Mouse (Mus musculus): ENCODE measurements at regions not wholly inside any gene's neighbourhood (a gene's known extent, or its start where the extent isn't known, plus 50 kb on each side); places are given as distances from the start of the nearest gene placed in this dataset.

- no peak overlapping the region for H3K27ac ChIP-seq (ENCODE audit: low read depth)
- no peaks in the 10 kb centered on the region for H3K4me1 ChIP-seq (replicated peaks; ENCODE audit: control insufficient read depth, insufficient read depth, low read length)
- H3K9me3 ChIP-seq (ENCODE audit: control insufficient read depth, low read length): no peaks in the 10 kb centered on the region
- no peak overlapping the region for H3K4me3 ChIP-seq (ENCODE audit: low read depth, low read length)
- ATAC-seq (replicated peaks; ENCODE audit: low FRiP score, low TSS enrichment, low read depth) (no peak), DNase-seq (ENCODE audit: low spot score) (no peak)
- H3K9ac ChIP-seq (ENCODE audit: low read length): no peak overlapping the region
- H3K27me3 ChIP-seq (replicated peaks; ENCODE audit: control insufficient read depth, insufficient read depth, low read length): no peaks in the 10 kb centered on the region
- H3K4me2 ChIP-seq (ENCODE audit: low read length): no peak overlapping the region
- no peaks in the 10 kb centered on the region for H3K36me3 ChIP-seq (ENCODE audit: control insufficient read depth, insufficient read depth, low read length)
- 41% methylated on average over 1 of the region's 1 CpGs for WGBS
These were observed 317.9 kb downstream of the Aldoart1 start for GRCm38 (mm10) chr4:72534563-72534962.

- no peaks in the 10 kb centered on the region for H3K9me3 ChIP-seq (ENCODE audit: control insufficient read depth, low read length)
- H3K27me3 ChIP-seq (replicated peaks; ENCODE audit: control insufficient read depth, insufficient read depth, low read length): no peaks in the 10 kb centered on the region
- no peak overlapping the region for H3K4me2 ChIP-seq (ENCODE audit: low read length)
- ATAC-seq (replicated peaks; ENCODE audit: low FRiP score, low TSS enrichment, low read depth) (no peak), DNase-seq (ENCODE audit: low spot score) (no peak)
- H3K36me3 ChIP-seq (ENCODE audit: control insufficient read depth, insufficient read depth, low read length): no peaks in the 10 kb centered on the region
- H3K4me1 ChIP-seq (replicated peaks; ENCODE audit: control insufficient read depth, insufficient read depth, low read length): no peaks in the 10 kb centered on the region
- no peak overlapping the region for H3K4me3 ChIP-seq (ENCODE audit: low read depth, low read length)
- H3K9ac ChIP-seq (ENCODE audit: low read length): no peak overlapping the region
- no peak overlapping the region for H3K27ac ChIP-seq (ENCODE audit: low read depth)
These were observed 323.9 kb upstream of the Tle1 start for GRCm38 (mm10) chr4:72524630-72525029.

GRCm38 (mm10) chr4:72524100-72524499, 323.4 kb upstream of the Tle1 start:
- no peak overlapping the region for H3K4me2 ChIP-seq (ENCODE audit: low read length)
- H3K27ac ChIP-seq (ENCODE audit: low read depth): no peak overlapping the region
- no peaks in the 10 kb centered on the region for H3K27me3 ChIP-seq (replicated peaks; ENCODE audit: control insufficient read depth, insufficient read depth, low read length)
- H3K9me3 ChIP-seq (ENCODE audit: control insufficient read depth, low read length): no peaks in the 10 kb centered on the region
- DNase-seq (ENCODE audit: low spot score) (no peak), ATAC-seq (replicated peaks; ENCODE audit: low FRiP score, low TSS enrichment, low read depth) (no peak)
- H3K36me3 ChIP-seq (ENCODE audit: control insufficient read depth, insufficient read depth, low read length): no peaks in the 10 kb centered on the region
- H3K4me3 ChIP-seq (ENCODE audit: low read depth, low read length): no peak overlapping the region
- WGBS: 80% methylated on average over 1 of the region's 1 CpGs
- H3K4me1 ChIP-seq (replicated peaks; ENCODE audit: control insufficient read depth, insufficient read depth, low read length): no peaks in the 10 kb centered on the region
- no peak overlapping the region for H3K9ac ChIP-seq (ENCODE audit: low read length)

GRCm38 (mm10) chr4:72511220-72511619, 310.5 kb upstream of the Tle1 start:
- H3K9me3 ChIP-seq (ENCODE audit: control insufficient read depth, low read length): no peaks in the 10 kb centered on the region
- no peak overlapping the region for H3K27ac ChIP-seq (ENCODE audit: low read depth)
- ATAC-seq (replicated peaks; ENCODE audit: low FRiP score, low TSS enrichment, low read depth) (no peak), DNase-seq (ENCODE audit: low spot score) (no peak)
- H3K4me3 ChIP-seq (ENCODE audit: low read depth, low read length): no peak overlapping the region
- no peak overlapping the region for H3K4me2 ChIP-seq (ENCODE audit: low read length)
- no peaks in the 10 kb centered on the region for H3K27me3 ChIP-seq (replicated peaks; ENCODE audit: control insufficient read depth, insufficient read depth, low read length)
- H3K36me3 ChIP-seq (ENCODE audit: control insufficient read depth, insufficient read depth, low read length): no peaks in the 10 kb centered on the region
- H3K4me1 ChIP-seq (replicated peaks; ENCODE audit: control insufficient read depth, insufficient read depth, low read length): no peaks in the 10 kb centered on the region
- 71% methylated on average over 1 of the region's 1 CpGs for WGBS
- H3K9ac ChIP-seq (ENCODE audit: low read length): no peak overlapping the region

- no peaks in the 10 kb centered on the region for H3K27me3 ChIP-seq (replicated peaks; ENCODE audit: control insufficient read depth, insufficient read depth, low read length)
- no peak overlapping the region for H3K4me2 ChIP-seq (ENCODE audit: low read length)
- WGBS: 69% methylated on average over 1 of the region's 1 CpGs
- DNase-seq (ENCODE audit: low spot score) (no peak), ATAC-seq (replicated peaks; ENCODE audit: low FRiP score, low TSS enrichment, low read depth) (no peak)
- H3K4me3 ChIP-seq (ENCODE audit: low read depth, low read length): no peak overlapping the region
- H3K9ac ChIP-seq (ENCODE audit: low read length): no peak overlapping the region
- no peaks in the 10 kb centered on the region for H3K36me3 ChIP-seq (ENCODE audit: control insufficient read depth, insufficient read depth, low read length)
- H3K4me1 ChIP-seq (replicated peaks; ENCODE audit: control insufficient read depth, insufficient read depth, low read length): no peaks in the 10 kb centered on the region
- no peak overlapping the region for H3K27ac ChIP-seq (ENCODE audit: low read depth)
- no peaks in the 10 kb centered on the region for H3K9me3 ChIP-seq (ENCODE audit: control insufficient read depth, low read length)
These were observed 281.0 kb upstream of the Tle1 start for GRCm38 (mm10) chr4:72481748-72482147.

- DNase-seq (ENCODE audit: low spot score) (no peak), ATAC-seq (replicated peaks; ENCODE audit: low FRiP score, low TSS enrichment, low read depth) (no peak)
- 70% methylated on average over 3 of the region's 3 CpGs for WGBS
- Histone ChIP-seq H3K9ac (ENCODE audit: low read length) (no peak overlapping the region), H3K4me1 (replicated peaks; ENCODE audit: control insufficient read depth, insufficient read depth, low read length) (no peaks in the 10 kb centered on the region), H3K27me3 (replicated peaks; ENCODE audit: control insufficient read depth, insufficient read depth, low read length) (no peaks in the 10 kb centered on the region), H3K4me2 (ENCODE audit: low read length) (no peak overlapping the region), H3K27ac (ENCODE audit: low read depth) (no peak overlapping the region), H3K9me3 (ENCODE audit: control insufficient read depth, low read length) (no peaks in the 10 kb centered on the region), H3K36me3 (ENCODE audit: control insufficient read depth, insufficient read depth, low read length) (no peaks in the 10 kb centered on the region), H3K4me3 (ENCODE audit: low read depth, low read length) (no peak overlapping the region)
These were observed 279.8 kb upstream of the Tle1 start for GRCm38 (mm10) chr4:72480535-72480934.

- no peak overlapping the region for H3K27ac ChIP-seq (ENCODE audit: low read depth)
- H3K36me3 ChIP-seq (ENCODE audit: control insufficient read depth, insufficient read depth, low read length): no peaks in the 10 kb centered on the region
- 34% methylated on average over 1 of the region's 1 CpGs for WGBS
- H3K4me1 ChIP-seq (replicated peaks; ENCODE audit: control insufficient read depth, insufficient read depth, low read length): no peaks in the 10 kb centered on the region
- no peak overlapping the region for H3K4me2 ChIP-seq (ENCODE audit: low read length)
- DNase-seq (ENCODE audit: low spot score): no peak
- ATAC-seq (replicated peaks; ENCODE audit: low FRiP score, low TSS enrichment, low read depth): no peak
- H3K9me3 ChIP-seq (ENCODE audit: control insufficient read depth, low read length): no peaks in the 10 kb centered on the region
- no peak overlapping the region for H3K4me3 ChIP-seq (ENCODE audit: low read depth, low read length)
- no peak overlapping the region for H3K9ac ChIP-seq (ENCODE audit: low read length)
- no peaks in the 10 kb centered on the region for H3K27me3 ChIP-seq (replicated peaks; ENCODE audit: control insufficient read depth, insufficient read depth, low read length)
These were observed 268.6 kb upstream of the Tle1 start for GRCm38 (mm10) chr4:72469236-72469875.

- Histone ChIP-seq H3K4me3 (ENCODE audit: low read depth, low read length) (no peak overlapping the region), H3K27me3 (replicated peaks; ENCODE audit: control insufficient read depth, insufficient read depth, low read length) (no peaks in the 10 kb centered on the region), H3K27ac (ENCODE audit: low read depth) (no peak overlapping the region), H3K4me1 (replicated peaks; ENCODE audit: control insufficient read depth, insufficient read depth, low read length) (no peaks in the 10 kb centered on the region), H3K36me3 (ENCODE audit: control insufficient read depth, insufficient read depth, low read length) (no peaks in the 10 kb centered on the region), H3K9me3 (ENCODE audit: control insufficient read depth, low read length) (no peaks in the 10 kb centered on the region), H3K4me2 (ENCODE audit: low read length) (no peak overlapping the region), H3K9ac (ENCODE audit: low read length) (no peak overlapping the region)
- ATAC-seq (replicated peaks; ENCODE audit: low FRiP score, low TSS enrichment, low read depth): no peak
- DNase-seq (ENCODE audit: low spot score): no peak
These were observed 243.6 kb upstream of the Tle1 start for GRCm38 (mm10) chr4:72444177-72444770.

- no peak for DNase-seq (ENCODE audit: low spot score)
- ATAC-seq (replicated peaks; ENCODE audit: low FRiP score, low TSS enrichment, low read depth): no peak
These were observed 236.6 kb upstream of the Tle1 start for GRCm38 (mm10) chr4:72437367-72437766.

More at GRCm38 (mm10) chr4:72437367-72437766, 236.6 kb upstream of the Tle1 start:
- no peak overlapping the region for H3K9ac ChIP-seq (ENCODE audit: low read length)
- no peaks in the 10 kb centered on the region for H3K9me3 ChIP-seq (ENCODE audit: control insufficient read depth, low read length)
- no peak overlapping the region for H3K27ac ChIP-seq (ENCODE audit: low read depth)
- H3K36me3 ChIP-seq (ENCODE audit: control insufficient read depth, insufficient read depth, low read length): no peaks in the 10 kb centered on the region
- no peaks in the 10 kb centered on the region for H3K27me3 ChIP-seq (replicated peaks; ENCODE audit: control insufficient read depth, insufficient read depth, low read length)
- H3K4me2 ChIP-seq (ENCODE audit: low read length): no peak overlapping the region
- no peaks in the 10 kb centered on the region for H3K4me1 ChIP-seq (replicated peaks; ENCODE audit: control insufficient read depth, insufficient read depth, low read length)
- H3K4me3 ChIP-seq (ENCODE audit: low read depth, low read length): no peak overlapping the region
